Mouse (Mus musculus): Measurements from ENCODE around the gene Lonp1. TPM values are rescaled to one million over a fixed set of nuclear protein-coding genes. Genes with fewer than 3 reads are reported as not detected.
"Not testable (repeated sequence)": the region's sequence is repeated elsewhere in the genome, so short reads cannot be mapped to it uniquely, and the experiment has no call there.

The Lonp1 gene
- total and polyA plus RNA-seq, 2 experiments from 2014 or later = 40.1 to 69.5 TPM

- ATAC-seq (ENCODE audit: low FRiP score) (no peak), DNase-seq (ENCODE audit: low spot score) (no peak)
- no peak for TF ChIP-seq CTCF (IDR thresholded peaks at IDR 0.05)
- Histone ChIP-seq H3K9me3 (ENCODE audit: low read length) (no peaks in the 10 kb centered on the region), H3K36me3 (ENCODE audit: insufficient read depth, low read length) (peaks cover 58% of the 10 kb centered on the region), H3K4me1 (ENCODE audit: insufficient read depth, low read length) (peaks cover 9% of the 10 kb centered on the region; the same call in 1 of the 2 replicates), H3K27ac (ENCODE audit: low read depth, low read length) (no peak overlapping the region), H3K27me3 (ENCODE audit: insufficient read depth, low read length) (no peaks in the 10 kb centered on the region), H3K4me2 (ENCODE audit: low read depth, low read length, poor library complexity, severe bottlenecking) (no peak overlapping the region), H3K4me3 (ENCODE audit: low read depth, low read length) (no peak overlapping the region), H3K9ac (replicated peaks; ENCODE audit: low read length, poor library complexity, severe bottlenecking) (no peak overlapping the region)
- 89% methylated on average over 11 of the region's 11 CpGs for WGBS
Measured at GRCm38 (mm10) chr17:56615136-56615784, 11.4 kb downstream of the Lonp1 start.

- H3K4me2 ChIP-seq (ENCODE audit: low read depth, low read length, poor library complexity, severe bottlenecking) = peak overlapping the region; percentile 75
- H3K4me3 ChIP-seq (ENCODE audit: low read depth, low read length) = peak overlapping the region; percentile 65
- no peaks in the 10 kb centered on the region for H3K9me3 ChIP-seq (ENCODE audit: low read length)
- peaks cover 51% of the 10 kb centered on the region for H3K36me3 ChIP-seq (ENCODE audit: insufficient read depth, low read length)
- peak; percentile 6; the same call in 1 of the 2 replicates for TF ChIP-seq CTCF (IDR thresholded peaks at IDR 0.05)
- DNase-seq (ENCODE audit: low spot score) (no peak), ATAC-seq (ENCODE audit: low FRiP score) (no peak)
- peak overlapping the region; percentile 69 for H3K9ac ChIP-seq (replicated peaks; ENCODE audit: low read length, poor library complexity, severe bottlenecking)
- peak overlapping the region; percentile 32; the same call in 1 of the 2 replicates for H3K27ac ChIP-seq (ENCODE audit: low read depth, low read length)
- peaks cover 9% of the 10 kb centered on the region; the same call in 1 of the 2 replicates for H3K4me1 ChIP-seq (ENCODE audit: insufficient read depth, low read length)
- H3K27me3 ChIP-seq (ENCODE audit: insufficient read depth, low read length) = no peaks in the 10 kb centered on the region
- WGBS = 35% methylated on average over 13 of the region's 14 CpGs
Measured at GRCm38 (mm10) chr17:56614391-56615135, 12.1 kb downstream of the Lonp1 start.

- H3K36me3 ChIP-seq (ENCODE audit: insufficient read depth, low read length) = peaks cover 45% of the 10 kb centered on the region
- H3K4me1 ChIP-seq (ENCODE audit: insufficient read depth, low read length); ATAC-seq (ENCODE audit: low FRiP score); H3K27me3 ChIP-seq (ENCODE audit: insufficient read depth, low read length); DNase-seq (ENCODE audit: low spot score); H3K9me3 ChIP-seq (ENCODE audit: low read length): not testable (repeated sequence)
- 4% methylated on average over 24 of the region's 26 CpGs for WGBS
- peak overlapping the region; percentile 65 for H3K4me3 ChIP-seq (ENCODE audit: low read depth, low read length)
- H3K9ac ChIP-seq (replicated peaks; ENCODE audit: low read length, poor library complexity, severe bottlenecking) = peak overlapping the region; percentile 69
- peak overlapping the region; percentile 75 for H3K4me2 ChIP-seq (ENCODE audit: low read depth, low read length, poor library complexity, severe bottlenecking)
- H3K27ac ChIP-seq (ENCODE audit: low read depth, low read length) = peak overlapping the region; percentile 95
Measured at GRCm38 (mm10) chr17:56613893-56614292, 12.8 kb downstream of the Lonp1 start.

- TF ChIP-seq CTCF (IDR thresholded peaks at IDR 0.05) = peak; percentile 98
- H3K4me2 ChIP-seq (ENCODE audit: low read depth, low read length, poor library complexity, severe bottlenecking) = peak within 1 kb of the TSS; percentile 75
- peak within 1 kb of the TSS; percentile 95 for H3K27ac ChIP-seq (ENCODE audit: low read depth, low read length)
- no peaks in the 10 kb centered on the region for H3K9me3 ChIP-seq (ENCODE audit: low read length)
- no peaks in the 10 kb centered on the region for H3K27me3 ChIP-seq (ENCODE audit: insufficient read depth, low read length)
- H3K9ac ChIP-seq (replicated peaks; ENCODE audit: low read length, poor library complexity, severe bottlenecking) = peak within 1 kb of the TSS; percentile 69
- peak within 1 kb of the TSS; percentile 65 for H3K4me3 ChIP-seq (ENCODE audit: low read depth, low read length)
- DNase-seq (ENCODE audit: low spot score) = peak; percentile 96
- H3K36me3 ChIP-seq (ENCODE audit: insufficient read depth, low read length) = peaks cover 39% of the 10 kb centered on the region
- WGBS = under 1% methylated on average over 52 of the region's 52 CpGs
- ATAC-seq (ENCODE audit: low FRiP score) = peak; percentile 61
- H3K4me1 ChIP-seq (ENCODE audit: insufficient read depth, low read length) = peaks cover 14% of the 10 kb centered on the region
Measured at GRCm38 (mm10) chr17:56613236-56613844, 13.3 kb downstream of the Lonp1 start, which contains the start of gene Rpl36. Gene Rpl36, plus strand, starts transcription at chr17:56613416.

- H3K36me3 ChIP-seq (ENCODE audit: insufficient read depth, low read length) = peaks cover 34% of the 10 kb centered on the region
- H3K27ac ChIP-seq (ENCODE audit: low read depth, low read length); ATAC-seq (ENCODE audit: low FRiP score); DNase-seq (ENCODE audit: low spot score); H3K9ac ChIP-seq (replicated peaks; ENCODE audit: low read length, poor library complexity, severe bottlenecking); H3K27me3 ChIP-seq (ENCODE audit: insufficient read depth, low read length); H3K9me3 ChIP-seq (ENCODE audit: low read length); H3K4me3 ChIP-seq (ENCODE audit: low read depth, low read length); H3K4me2 ChIP-seq (ENCODE audit: low read depth, low read length, poor library complexity, severe bottlenecking): not testable (repeated sequence)
- 78% methylated on average over 10 of the region's 10 CpGs for WGBS
- peaks cover 15% of the 10 kb centered on the region for H3K4me1 ChIP-seq (ENCODE audit: insufficient read depth, low read length)
Measured at GRCm38 (mm10) chr17:56612565-56612939, 14.1 kb downstream of the Lonp1 start.
